Mouse (Mus musculus): ENCODE data around the gene Adgre1.

- TF ChIP-seq CTCF (conservative IDR thresholded peaks at IDR 0.05; ENCODE audit: insufficient read depth, insufficient read length, low read depth, low read length) (no peak), POLR2A (IDR thresholded peaks at IDR 0.05; ENCODE audit: low read depth, low read length) (no peak)
Observed at GRCm38 (mm10) chr17:57347017-57347416, 11.5 kb upstream of the Adgre1 start.
